In genomic region chr1:189107841-189108240, GRCm38 (mm10) we compare ENCODE assay signal across 10 mouse cellular contexts.
DNase-seq lines count a peak whose midpoint lies in the region; ATAC-seq and TF ChIP-seq lines count a peak whose summit lies in the region.
"Had no signal": no experiment of that assay in that cellular context is flagged by ENCODE, and none has a peak within 500 bp of the region (broad histone marks: within the 10 kb centered on the region; RNA-seq: fewer than 3 reads in every experiment).

No protein-coding gene starts in this region.

- no peak for TF ChIP-seq CTCF in lung, postnatal 0 days (IDR thresholded peaks at IDR 0.05)

- H3K36me3 ChIP-seq in lung, postnatal 0 days (ENCODE audit: insufficient read depth, low read length), result no peaks in the 10 kb centered on the region
- H3K36me3 ChIP-seq in stomach, embryonic 14.5 days (ENCODE audit: control insufficient read depth, insufficient read depth, low read length), result no peaks in the 10 kb centered on the region
- H3K36me3 ChIP-seq: embryonic facial prominence, embryonic 13.5 days had no signal

- no peak overlapping the region for H3K4me2 ChIP-seq in lung, postnatal 0 days (replicated peaks; ENCODE audit: low read depth, low read length)
- H3K4me2 ChIP-seq in stomach, embryonic 14.5 days (replicated peaks; ENCODE audit: low read depth, low read length), result no peak overlapping the region
- H3K4me2 ChIP-seq: embryonic facial prominence, embryonic 13.5 days had no signal

- H3K27ac ChIP-seq in lung, postnatal 0 days (ENCODE audit: low read length), result no peak overlapping the region; the same call in 1 of the 2 replicates
- H3K27ac ChIP-seq in stomach, embryonic 14.5 days (ENCODE audit: low read length), result peak overlapping the region; percentile 73
- H3K27ac ChIP-seq: embryonic facial prominence, embryonic 13.5 days; macrophage had no signal

- peak; percentile 31 for ATAC-seq in lung, postnatal 0 days
- peak; percentile 48; the same call in 1 of the 2 replicates for ATAC-seq in stomach, embryonic 14.5 days (ENCODE audit: insufficient number of reproducible peaks, insufficient read depth, low FRiP score, low read depth)

- H3K27me3 ChIP-seq in lung, postnatal 0 days (replicated peaks; ENCODE audit: insufficient read depth, low read length), result no peaks in the 10 kb centered on the region
- H3K27me3 ChIP-seq in stomach, embryonic 14.5 days (ENCODE audit: control insufficient read depth, insufficient read depth, low read length), result no peaks in the 10 kb centered on the region
- H3K27me3 ChIP-seq: embryonic facial prominence, embryonic 13.5 days had no signal

- WGBS in lung, postnatal 0 days, result 49% methylated on average over 8 of the region's 8 CpGs
- WGBS in stomach, embryonic 14.5 days, result 53% methylated on average over 8 of the region's 8 CpGs

- no peaks in the 10 kb centered on the region for H3K9me3 ChIP-seq in lung, postnatal 0 days (ENCODE audit: low read length)
- H3K9me3 ChIP-seq in stomach, embryonic 14.5 days (ENCODE audit: control insufficient read depth, low read depth, low read length), result no peaks in the 10 kb centered on the region
- H3K9me3 ChIP-seq: embryonic facial prominence, embryonic 13.5 days had no signal

- intact Hi-C loops in left cerebral cortex, postnatal 4 days (cut with DNase I), result no loop called here

- no peaks in the 10 kb centered on the region for H3K4me1 ChIP-seq in lung, postnatal 0 days (ENCODE audit: insufficient read depth, low read depth, low read length)
- peaks cover 5% of the 10 kb centered on the region; the same call in 1 of the 2 replicates for H3K4me1 ChIP-seq in stomach, embryonic 14.5 days (ENCODE audit: control insufficient read depth, insufficient read depth, low read length)
- H3K4me1 ChIP-seq: embryonic facial prominence, embryonic 13.5 days had no signal

- no peak overlapping the region for H3K4me3 ChIP-seq in lung, postnatal 0 days (ENCODE audit: low read depth, low read length)
- no peak overlapping the region for H3K4me3 ChIP-seq in stomach, embryonic 14.5 days (ENCODE audit: low read depth, low read length)
- H3K4me3 ChIP-seq: embryonic facial prominence, embryonic 13.5 days had no signal

- peak; percentile 48 to 58 for DNase-seq in cerebellum, postnatal 14 days
- no peak for DNase-seq in cerebellum, adult 9-10 months
- no peak for DNase-seq in lung, postnatal 0 days (ENCODE audit: low spot score)
- no peak for DNase-seq in lung, postnatal 25 days (ENCODE audit: low spot score)
- peak; percentile 20 for DNase-seq in left cerebral cortex, postnatal 4 days
- DNase-seq in adrenal gland, postnatal 36 days, result no peak
- DNase-seq in spleen, adult 18-20 months, result no peak

- H3K9ac ChIP-seq in lung, postnatal 0 days (replicated peaks; ENCODE audit: low read depth), result no peak overlapping the region
- H3K9ac ChIP-seq in stomach, embryonic 14.5 days (replicated peaks; ENCODE audit: low read depth, low read length), result no peak overlapping the region
- H3K9ac ChIP-seq: embryonic facial prominence, embryonic 13.5 days had no signal

- no peak for TF ChIP-seq EP300 in lung, postnatal 0 days (IDR thresholded peaks at IDR 0.05)

Comparison
In these comparisons a context has a peak if more than half of its experiments do, and no peak if none do; other contexts are left out.
1. DNase-seq: peak in cerebellum, postnatal 14 days (2 of 2) and left cerebral cortex, postnatal 4 days (single experiment); none in cerebellum, adult 9-10 months (single experiment), lung, postnatal 0 days (single experiment), lung, postnatal 25 days (single experiment), adrenal gland, postnatal 36 days (0 of 2) and spleen, adult 18-20 months (0 of 2).